Mouse (Mus musculus) kidney, postnatal 4 days (tissue): ENCODE data around the gene Dnajc16.
A peak's percentile ranks its signal among the peaks of the same experiment; 100 is the strongest.

Experiments
- DNase-seq, 2 experiments: peaks; one replicate each; pipeline ENCODE4 v3.0.0; 2021; ENCODE audit warnings: mixed read lengths in 2 of 2

The Dnajc16 gene

GRCm38 (mm10) chr4:141790524-141790990, at the start of gene Dnajc16:
TSS of gene Dnajc16 (minus strand) at chr4:141790931.
- peak; percentile 96 to 98 for DNase-seq

DNA sequence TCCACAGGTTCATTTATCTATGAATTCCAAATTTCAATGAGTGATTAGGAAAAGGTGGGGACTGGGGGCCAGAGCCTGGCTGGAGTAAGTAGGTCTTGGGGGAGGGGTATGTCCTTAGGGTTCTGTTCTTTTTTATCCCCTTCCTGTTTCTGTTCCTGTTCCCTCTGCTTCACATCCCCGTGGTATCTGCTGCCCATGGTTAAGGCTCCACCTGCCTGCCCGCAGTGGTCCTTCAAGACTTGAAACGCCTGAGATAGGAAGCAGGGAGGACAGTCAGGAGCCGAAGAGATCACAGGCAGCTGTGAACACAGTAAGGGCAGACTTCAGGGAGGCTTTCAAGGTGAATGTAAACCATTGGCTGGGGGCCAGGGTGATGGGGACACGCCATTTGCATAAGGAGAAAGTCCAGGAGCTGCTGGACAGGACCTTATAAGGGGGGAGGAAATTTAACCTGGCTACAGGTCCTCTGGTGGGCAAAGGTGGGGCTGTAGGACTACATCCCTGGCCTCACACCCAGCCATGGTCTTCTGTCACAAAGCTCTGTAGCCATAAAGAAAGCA, 43.9 kb upstream of the Dnajc16 start:
- peak in 1 of 2 experiments; percentile 34 for DNase-seq

GRCm38 (mm10) chr4:141833911-141834310, 43.2 kb upstream of the Dnajc16 start:
- no peak for DNase-seq

DNA sequence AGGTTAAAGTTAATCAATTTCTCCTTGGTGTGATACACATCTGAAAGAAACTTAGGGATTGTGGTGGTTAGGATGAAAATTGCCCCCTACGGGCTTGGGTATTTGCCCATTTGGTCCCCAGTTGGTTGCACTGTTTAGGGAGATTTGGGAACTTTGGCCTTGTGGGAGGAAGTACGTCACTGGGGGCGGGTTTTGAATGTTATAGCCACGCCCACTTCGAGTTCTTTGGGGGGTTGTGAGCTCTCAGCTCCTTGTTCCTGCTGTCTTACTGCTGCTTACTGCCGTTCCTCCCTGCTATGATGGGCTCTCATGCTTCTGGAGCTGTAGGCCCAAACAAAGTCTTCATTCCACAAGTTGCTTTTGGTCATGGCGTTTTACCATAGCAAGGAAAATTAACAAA, 40.6 kb upstream of the Dnajc16 start:
- DNase-seq, result no peak

GRCm38 (mm10) chr4:141830381-141830780, 39.6 kb upstream of the Dnajc16 start:
- no peak for DNase-seq

GRCm38 (mm10) chr4:141828177-141828576, 37.4 kb upstream of the Dnajc16 start:
- no peak for DNase-seq

DNA sequence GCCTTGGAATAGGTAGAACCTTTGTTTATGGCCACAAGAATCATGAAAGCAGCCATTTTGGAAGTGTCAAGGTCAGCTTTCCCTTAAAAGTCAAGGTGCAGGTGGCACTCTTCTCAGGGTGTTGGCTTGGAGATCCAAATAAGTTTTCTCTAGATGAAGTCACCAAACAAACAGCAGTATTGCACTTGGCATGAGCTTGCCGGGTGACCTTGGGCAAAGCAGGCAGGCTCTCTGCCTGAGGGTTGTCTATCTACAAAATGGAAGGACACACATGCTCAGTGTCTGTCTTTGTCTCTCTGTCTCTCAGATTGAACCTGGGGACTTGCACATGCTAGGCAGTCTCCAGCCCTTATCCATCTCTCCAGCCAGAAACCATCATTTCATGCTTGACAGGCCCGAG, 36.7 kb upstream of the Dnajc16 start:
- no peak for DNase-seq

DNA sequence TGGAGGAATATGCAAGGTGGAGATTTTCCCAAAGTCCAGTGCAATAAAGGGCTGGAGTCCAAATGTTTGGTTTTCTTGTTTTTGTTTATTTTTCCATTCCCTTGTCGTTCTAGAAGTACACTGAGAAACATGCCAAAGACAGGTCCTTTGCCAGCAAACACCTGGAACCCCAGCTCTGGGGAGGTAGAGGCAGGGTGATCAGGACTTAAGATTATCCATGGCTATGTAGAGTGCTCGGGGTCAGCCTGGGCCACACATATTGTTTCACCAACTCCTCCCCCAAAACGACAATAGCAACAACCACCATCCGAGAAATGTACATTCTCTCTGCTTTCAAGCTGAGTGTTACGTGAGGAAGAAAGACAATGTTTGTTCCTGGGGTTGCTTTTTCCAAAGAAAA, 35.3 kb upstream of the Dnajc16 start, which contains the start of gene Cela2a:
Cela2a (minus strand) TSS at position 101 of the 400 bp plus-strand sequence.
- DNase-seq, result no peak

GRCm38 (mm10) chr4:141822979-141823378, 32.2 kb upstream of the Dnajc16 start:
- DNase-seq, result peak; percentile 29 to 43

DNA sequence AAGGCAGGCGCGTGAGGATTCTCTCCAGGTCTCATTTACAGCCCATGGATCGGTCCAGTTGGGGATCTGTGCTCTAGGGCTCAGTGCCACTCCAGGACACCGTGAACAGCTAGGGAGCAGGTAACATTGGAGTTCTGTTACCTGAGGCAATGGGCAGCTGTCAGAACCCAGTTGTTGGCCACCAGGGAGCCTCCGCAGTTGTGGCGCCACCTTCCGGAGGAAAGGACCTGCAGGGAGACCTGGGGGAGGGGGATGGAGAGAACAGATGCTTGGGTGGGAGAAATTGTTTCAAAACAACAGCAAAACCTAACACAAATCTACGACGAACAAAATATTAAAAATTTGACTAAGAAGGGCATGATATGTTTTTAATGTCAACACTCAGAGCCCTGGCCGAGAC, 31.4 kb upstream of the Dnajc16 start:
- peak; percentile 64 to 68 for DNase-seq

- no peak for DNase-seq
Observed at GRCm38 (mm10) chr4:141821178-141821577, 30.4 kb upstream of the Dnajc16 start.

- DNase-seq, result no peak
Observed at GRCm38 (mm10) chr4:141819316-141819715, 28.6 kb upstream of the Dnajc16 start.

DNA sequence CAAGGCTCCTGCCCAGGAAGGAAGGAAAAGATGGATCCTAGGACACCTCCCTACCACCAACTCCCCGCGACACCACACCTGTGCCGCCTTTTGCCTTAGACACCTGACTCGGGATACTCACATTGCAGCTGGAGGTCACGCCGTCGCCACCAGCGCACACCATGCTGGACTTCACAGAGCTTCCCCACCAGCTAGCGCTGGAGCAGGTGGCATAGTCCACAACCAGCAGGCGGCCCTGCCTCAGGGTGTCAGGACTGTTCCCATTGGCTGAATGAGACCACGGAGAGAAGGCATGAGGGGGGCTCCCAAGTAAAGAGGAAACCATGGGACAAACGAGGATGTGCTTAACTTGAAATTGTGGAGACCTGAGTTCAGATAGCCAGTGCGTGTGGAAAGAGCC, 28.1 kb upstream of the Dnajc16 start:
- DNase-seq, result no peak

GRCm38 (mm10) chr4:141817706-141818105, 27.0 kb upstream of the Dnajc16 start:
- no peak for DNase-seq

- DNase-seq, result no peak
Observed at GRCm38 (mm10) chr4:141816776-141817655, 26.3 kb upstream of the Dnajc16 start.

- no peak for DNase-seq
Observed at GRCm38 (mm10) chr4:141816267-141816666, 25.5 kb upstream of the Dnajc16 start.

- DNase-seq, result peak in 1 of 2 experiments; percentile 24
Observed at GRCm38 (mm10) chr4:141811375-141811774, 20.6 kb upstream of the Dnajc16 start.

DNA sequence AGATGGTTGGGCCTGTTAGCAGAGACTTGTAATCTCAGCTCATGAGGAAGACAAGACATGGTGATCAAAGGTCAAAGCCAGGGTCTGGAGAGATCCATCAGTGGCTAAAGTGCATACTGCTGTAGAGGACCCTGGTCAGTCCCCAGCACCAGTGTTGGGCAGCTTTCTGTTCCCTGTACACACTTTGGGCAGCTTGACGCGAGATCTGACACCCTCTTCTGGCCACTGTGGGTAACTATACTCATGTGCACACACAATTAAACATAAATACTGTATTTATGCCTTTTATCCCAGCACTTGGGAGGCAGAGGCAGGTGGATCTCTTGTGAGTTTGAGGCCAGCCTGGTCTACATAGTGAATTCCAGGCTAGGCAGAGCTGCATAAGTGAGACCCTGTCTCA, 20.2 kb upstream of the Dnajc16 start:
- no peak for DNase-seq

DNA sequence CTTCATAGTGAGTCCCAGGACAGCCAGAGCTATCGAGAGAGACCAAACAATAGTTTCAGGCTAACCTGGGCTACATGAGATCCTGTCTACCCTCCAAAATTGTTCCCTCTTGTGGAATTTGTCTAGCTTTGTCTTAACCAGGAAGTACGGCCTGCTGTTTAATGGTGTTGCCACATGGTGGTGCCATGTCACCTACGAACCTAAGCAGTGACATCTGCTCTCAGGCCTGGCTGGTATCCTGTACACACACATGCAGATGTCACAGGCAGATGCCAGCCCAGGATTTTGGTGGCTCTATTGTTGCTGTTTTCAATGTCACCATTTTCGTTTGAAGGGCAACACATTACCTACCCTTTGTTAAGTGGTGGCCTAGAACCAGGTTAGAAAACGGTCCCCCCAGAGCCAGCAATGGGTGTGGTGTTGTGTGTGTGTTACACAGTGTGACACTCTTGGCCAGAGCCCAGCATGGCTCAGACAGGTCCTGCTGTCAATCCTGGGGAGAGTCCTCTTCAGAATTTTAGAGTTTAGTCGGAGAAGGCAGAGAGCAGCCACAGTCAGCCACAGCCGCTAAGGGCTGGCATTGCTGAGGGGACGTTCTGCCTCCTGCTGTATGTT, 19.2 kb upstream of the Dnajc16 start:
- DNase-seq, result peak in 1 of 2 experiments; percentile 20

- no peak for DNase-seq
Observed at GRCm38 (mm10) chr4:141805886-141806285, 15.2 kb upstream of the Dnajc16 start.

DNA sequence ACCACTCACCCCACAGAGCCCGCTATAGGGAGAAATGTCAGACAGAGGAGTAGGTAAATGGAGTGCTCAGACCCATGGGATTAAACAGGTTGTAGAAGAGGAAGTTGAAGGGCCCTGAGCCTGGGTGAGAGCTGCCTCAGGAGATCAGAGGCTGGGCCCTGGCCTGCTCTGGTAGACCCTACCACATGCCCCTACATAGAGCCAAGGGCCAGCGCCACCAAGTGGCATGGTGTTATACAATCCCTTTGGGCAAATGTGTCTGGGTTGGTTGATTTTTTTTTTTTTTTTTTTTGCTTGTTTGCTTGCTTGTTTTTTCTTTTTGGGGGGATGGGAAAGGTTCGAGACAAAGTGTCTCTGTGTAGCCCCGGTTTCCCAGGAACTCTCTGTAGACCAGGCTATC, 13.4 kb upstream of the Dnajc16 start:
- DNase-seq, result no peak

GRCm38 (mm10) chr4:141797545-141797944, 6.8 kb upstream of the Dnajc16 start:
- DNase-seq, result no peak

DNA sequence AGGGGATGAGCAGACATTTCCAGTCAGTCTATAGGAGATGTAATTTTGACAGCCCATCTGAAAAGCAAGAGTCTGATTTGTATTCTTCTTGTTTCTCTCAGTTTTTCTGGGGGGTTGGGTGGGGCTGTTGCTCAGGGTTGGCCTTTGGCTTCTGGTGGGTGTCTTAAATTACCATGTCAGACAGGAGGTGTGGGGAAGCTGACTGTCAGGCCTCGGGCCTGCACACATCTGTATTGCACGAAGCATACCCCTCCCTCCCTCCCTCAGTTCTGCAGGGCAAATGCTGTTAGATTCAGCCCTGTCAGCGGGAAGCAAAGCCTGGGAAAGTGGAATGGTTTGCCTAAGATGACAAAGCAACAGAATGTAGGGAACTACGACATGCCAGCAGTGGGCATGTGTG, 6.2 kb upstream of the Dnajc16 start:
- no peak for DNase-seq

- DNase-seq, result no peak
Observed at GRCm38 (mm10) chr4:141796356-141796755, 5.6 kb upstream of the Dnajc16 start.
